Mouse (Mus musculus) kidney, adult 2 months (tissue): Measurements from ENCODE around the gene Cyth4.

Experiments
- CTCF ChIP-seq: fragments of 200-500 bp; conservative IDR thresholded peaks from 2 replicates; pipeline ENCODE4 v1.5.1; 2011; ENCODE audit warnings: low read depth, mild to moderate bottlenecking, control low read depth, low read length, moderate library complexity, mixed read lengths; ENCODE audit not compliant: insufficient read depth, insufficient read length
- POLR2A ChIP-seq: fragments of 200-500 bp; IDR thresholded peaks from one replicate; pipeline ENCODE4 v1.6.1; 2011; ENCODE audit warnings: low read depth, low read length, control low read depth

GRCm38 (mm10) chr15:78563937-78564336 is 32.9 kb upstream of the Cyth4 start:
- TF ChIP-seq CTCF (no peak), POLR2A (no peak)
